ENCODE assay signal across 10 mouse cellular contexts in genomic region chr16:16225828-16226227, GRCm38 (mm10). TPM values are rescaled to one million over a fixed set of nuclear protein-coding genes. Genes with fewer than 3 reads are reported as not detected.
DNase-seq lines count a peak whose midpoint lies in the region; ATAC-seq lines count a peak whose summit lies in the region.
"Had no signal": no experiment of that assay in that cellular context is flagged by ENCODE, and none has a peak within 500 bp of the region (broad histone marks: within the 10 kb centered on the region; RNA-seq: fewer than 3 reads in every experiment).

No protein-coding gene starts in this region.

- H3K27ac ChIP-seq in hindbrain, embryonic 14.5 days, result no peak overlapping the region
- no peak overlapping the region for H3K27ac ChIP-seq in kidney, embryonic 15.5 days

- 87% methylated on average over 22 of the region's 22 CpGs for WGBS in hindbrain, embryonic 14.5 days
- 94% methylated on average over 22 of the region's 22 CpGs for WGBS in kidney, embryonic 15.5 days

- H3K27me3 ChIP-seq in hindbrain, embryonic 14.5 days (ENCODE audit: control insufficient read depth, insufficient read depth, low read length), result no peaks in the 10 kb centered on the region
- H3K27me3 ChIP-seq in kidney, embryonic 15.5 days, result no peaks in the 10 kb centered on the region

- no peaks in the 10 kb centered on the region for H3K36me3 ChIP-seq in hindbrain, embryonic 14.5 days (replicated peaks; ENCODE audit: control insufficient read depth, insufficient read depth)
- no peaks in the 10 kb centered on the region for H3K36me3 ChIP-seq in kidney, embryonic 15.5 days

- no peak overlapping the region for H3K9ac ChIP-seq in hindbrain, embryonic 14.5 days
- H3K9ac ChIP-seq in kidney, embryonic 15.5 days, result no peak overlapping the region

- H3K9me3 ChIP-seq in hindbrain, embryonic 14.5 days (ENCODE audit: control insufficient read depth, low read length), result no peaks in the 10 kb centered on the region
- no peaks in the 10 kb centered on the region for H3K9me3 ChIP-seq in kidney, embryonic 15.5 days (replicated peaks)
- H3K9me3 ChIP-seq: megakaryocyte, embryonic 14.5 days had no signal

- H3K4me1 ChIP-seq in hindbrain, embryonic 14.5 days (replicated peaks; ENCODE audit: control insufficient read depth, insufficient read depth, low read length), result no peaks in the 10 kb centered on the region
- peaks cover 25% of the 10 kb centered on the region for H3K4me1 ChIP-seq in kidney, embryonic 15.5 days
- H3K4me1 ChIP-seq: megakaryocyte, embryonic 14.5 days had no signal

- ATAC-seq in hindbrain, embryonic 14.5 days (ENCODE audit: low FRiP score), result peak; percentile 68; the same call in 1 of the 2 replicates
- no peak for ATAC-seq in kidney, embryonic 15.5 days (replicated peaks; ENCODE audit: low FRiP score)

- H3K4me2 ChIP-seq in hindbrain, embryonic 14.5 days (replicated peaks), result no peak overlapping the region
- H3K4me2 ChIP-seq in kidney, embryonic 15.5 days, result no peak overlapping the region

- peak; percentile 88 for DNase-seq in heart, adult 11 months
- no peak for DNase-seq in heart, adult 9 months (ENCODE audit: low spot score in 2 of 2)
- DNase-seq in right cerebral cortex, postnatal 10 days (ENCODE audit: low spot score in 2 of 2), result peak; percentile 48 to 53
- DNase-seq in right cerebral cortex, adult 18-20 months, result no peak
- DNase-seq in hindbrain, embryonic 14.5 days (ENCODE audit: low spot score), result no peak
- DNase-seq in right cerebral cortex, postnatal 4 days, result peak; percentile 46
- DNase-seq in lung, adult 18-20 months, result no peak
- DNase-seq: adrenal gland, adult 8-10 months had no signal

- no peak overlapping the region for H3K4me3 ChIP-seq in hindbrain, embryonic 14.5 days (replicated peaks; ENCODE audit: low read length)
- no peak overlapping the region for H3K4me3 ChIP-seq in kidney, embryonic 15.5 days (replicated peaks)
- H3K4me3 ChIP-seq: megakaryocyte, embryonic 14.5 days had no signal

RNA-seq across cellular contexts. Expression of gene Pkp2, which starts 12.7 kb away (rescaled TPM):
- polyA plus RNA-seq in hindbrain, embryonic 14.5 days (2014; fragmentation: Nextera tagmentation; extraction: Ambion mirVana), result 2.0 and 2.4 TPM in 2 replicates
- 10.1 and 11.0 TPM in 2 replicates for polyA plus RNA-seq in kidney, embryonic 15.5 days (2015; fragmentation: Nextera tagmentation; extraction: Ambion mirVana)

Comparison
In these comparisons a context has a peak if more than half of its experiments do, and no peak if none do; other contexts are left out.
1. DNase-seq: peak in heart, adult 11 months (single experiment), right cerebral cortex, postnatal 10 days (2 of 2) and right cerebral cortex, postnatal 4 days (single experiment); none in heart, adult 9 months (0 of 2), right cerebral cortex, adult 18-20 months (single experiment), hindbrain, embryonic 14.5 days (single experiment) and lung, adult 18-20 months (0 of 2).